Mouse (Mus musculus) yolk sac, embryonic 10.5 days (tissue): ENCODE measurements around the gene Faxc.

Experiments
- DNase-seq: peaks from one replicate; pipeline ENCODE4 v3.0.0-alpha.2; 2017; ENCODE audit warnings: low spot score

Faxc gene

GRCm38 (mm10) chr4:22029951-22030350 is 98.8 kb downstream of the Faxc start:
- no peak for DNase-seq
